Mouse (Mus musculus) thymus, adult 18-20 months (tissue): ENCODE results near the gene Olfr914.

Experiments
- DNase-seq, 2 experiments: peaks; one replicate each; pipeline ENCODE4 v3.0.0; 2022; ENCODE audit warnings: mixed read lengths in 2 of 2

The Olfr914 gene

GRCm38 (mm10) chr9:38604802-38605201 lies at the start of gene Olfr914:
TSS of gene Olfr914 (plus strand) at chr9:38605102.
- no peak for DNase-seq

DNA sequence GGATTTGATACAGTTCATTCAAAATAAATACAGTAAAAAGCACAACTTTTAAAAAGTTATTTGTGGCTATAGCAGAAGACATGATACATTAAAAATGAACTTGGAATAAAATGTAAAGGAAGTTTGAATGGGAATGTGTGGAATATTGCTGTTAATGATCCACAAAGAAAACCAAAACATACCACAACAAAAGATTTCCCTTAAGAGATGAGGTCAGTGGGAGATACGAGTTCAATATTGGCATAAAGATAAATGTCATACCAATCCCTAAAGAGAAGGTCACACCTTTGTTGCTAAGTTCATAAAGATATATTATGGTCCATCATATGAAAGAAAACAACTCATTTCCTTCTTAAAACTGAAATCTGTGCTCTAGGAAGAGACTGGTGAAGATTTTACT lies 25.0 kb upstream of the Olfr914 start, which contains the start of gene Olfr912:
TSS of gene Olfr912 (plus strand) at position 301 of the 400 bp plus-strand sequence.
- no peak for DNase-seq

DNA sequence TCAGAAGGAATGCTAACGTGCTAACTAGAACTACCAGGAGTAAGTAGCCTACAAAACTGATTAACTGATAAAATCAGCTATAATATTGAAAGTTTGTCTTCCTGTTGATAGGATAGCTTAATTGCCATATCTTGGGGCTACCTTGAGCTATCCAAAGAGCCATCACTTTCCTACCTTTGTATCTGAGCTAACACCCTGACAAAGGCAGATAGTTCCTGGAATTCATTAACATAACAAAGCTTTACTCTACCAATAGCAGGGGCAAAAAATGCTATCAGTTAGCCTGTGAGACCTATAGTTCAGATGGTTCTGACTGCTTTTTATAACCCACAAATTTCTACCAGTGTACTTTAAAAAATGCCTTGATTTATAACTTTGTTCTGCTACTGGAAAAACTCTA lies 13.8 kb upstream of the Olfr914 start:
- DNase-seq: no peak

DNA sequence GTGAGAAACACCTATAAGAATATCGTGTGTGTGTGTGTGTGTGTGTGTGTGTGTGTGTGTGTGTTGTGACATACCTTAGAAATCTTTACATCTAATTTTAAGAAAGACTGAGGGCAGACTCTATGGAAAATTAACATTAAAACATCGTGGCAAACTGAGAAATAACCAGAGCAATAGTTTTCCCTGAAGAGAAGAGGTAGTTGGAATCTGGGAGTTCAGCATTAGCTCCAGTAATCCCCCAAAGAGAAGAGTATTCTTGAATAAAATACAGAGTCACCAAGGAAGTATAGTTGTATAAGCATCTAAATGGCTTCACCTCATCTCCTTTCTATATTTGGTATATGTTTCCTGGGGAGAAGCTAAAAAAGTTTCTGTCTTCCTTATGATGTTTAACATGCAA lies 12.4 kb upstream of the Olfr914 start, which contains the start of gene Olfr913:
TSS of gene Olfr913 (plus strand) at position 301 of the 400 bp plus-strand sequence.
- DNase-seq: no peak

DNA sequence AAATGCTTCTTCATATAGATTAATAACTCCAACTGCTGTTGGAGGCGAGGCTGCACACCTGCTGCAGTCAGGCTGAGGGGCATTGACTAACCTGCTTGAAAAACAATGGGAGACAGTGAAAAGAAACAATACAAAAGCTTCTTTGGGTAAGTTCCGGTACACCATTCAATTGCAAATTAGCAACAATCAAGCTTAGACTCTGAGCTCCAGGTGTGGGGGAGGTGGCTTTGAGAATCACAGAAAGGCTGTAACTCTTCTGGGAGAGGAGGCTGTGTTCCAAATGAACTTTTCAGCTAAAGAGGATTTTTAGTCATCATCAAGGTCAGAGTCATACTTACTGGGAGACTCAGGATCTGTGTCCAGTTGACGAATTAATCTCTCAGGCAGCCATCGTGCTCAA lies 27.5 kb downstream of the Olfr914 start:
- no peak for DNase-seq

DNA sequence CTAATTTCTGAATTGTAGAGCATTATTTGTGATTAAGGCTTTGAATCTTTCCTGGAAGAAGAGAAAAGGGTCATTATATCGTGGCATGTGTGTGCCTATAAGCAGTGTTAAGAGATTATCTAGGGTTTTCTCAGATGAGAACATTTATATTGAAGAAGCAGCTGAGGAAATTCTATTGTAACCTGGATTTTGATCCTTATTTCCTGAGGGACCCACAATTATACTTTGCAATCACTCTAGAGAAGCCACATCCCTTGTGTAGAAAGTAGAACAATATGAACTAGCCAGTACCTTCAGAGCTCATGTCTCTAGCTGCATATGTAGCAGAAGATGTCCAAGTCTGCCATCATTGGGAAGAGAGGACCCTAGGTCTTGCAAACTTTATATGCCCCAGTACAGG lies 54.9 kb downstream of the Olfr914 start, which contains the start of gene Olfr916:
TSS of gene Olfr916 (minus strand) at position 101 of the 400 bp plus-strand sequence.
- DNase-seq: no peak
